Mouse (Mus musculus) limb, embryonic 15.5 days (tissue): Measurements from ENCODE around the gene Psenen. TPM values are rescaled to one million over a fixed set of nuclear protein-coding genes. Genes with fewer than 3 reads are reported as not detected.

Experiments
- ATAC-seq: fragments of 200-750 bp; cut with Nextera tagmentation; 2 replicates; pipeline ENCODE4 v1.8.0; 2017; ENCODE audit warnings: low read depth, moderate TSS enrichment; ENCODE audit not compliant: insufficient number of reproducible peaks, low FRiP score, low TSS enrichment
- H3K27ac ChIP-seq: fragments of 300-500 bp; sonication (generic); 2 replicates; pipeline ENCODE4 v1.5.1; 2015; ENCODE audit warnings: moderate library complexity, mild to moderate bottlenecking, inconsistent platforms
- H3K27me3 ChIP-seq: fragments of 300-500 bp; sonication (generic); 2 replicates; pipeline ENCODE4 v1.6.1; 2015; ENCODE audit warnings: inconsistent platforms
- H3K36me3 ChIP-seq: fragments of 300-500 bp; sonication (generic); 2 replicates; pipeline ENCODE4 v1.6.1; 2015; ENCODE audit warnings: inconsistent platforms
- H3K4me1 ChIP-seq: fragments of 300-500 bp; sonication (generic); 2 replicates; pipeline ENCODE4 v1.6.1; 2015; ENCODE audit warnings: inconsistent platforms
- H3K4me2 ChIP-seq: fragments of 300-500 bp; sonication (generic); 2 replicates; pipeline ENCODE4 v1.6.1; 2015; ENCODE audit warnings: mild to moderate bottlenecking, inconsistent platforms
- H3K4me3 ChIP-seq: fragments of 300-500 bp; sonication (generic); 2 replicates; pipeline ENCODE4 v1.5.1; 2015; ENCODE audit warnings: mild to moderate bottlenecking, inconsistent platforms
- H3K9ac ChIP-seq: fragments of 300-500 bp; sonication (generic); 2 replicates; pipeline ENCODE4 v1.6.1; 2015; ENCODE audit warnings: inconsistent platforms
- H3K9me3 ChIP-seq: fragments of 300-500 bp; sonication (generic); 2 replicates; pipeline ENCODE4 v1.6.1; 2016; ENCODE audit warnings: inconsistent platforms
- WGBS: fragments of 180-500 bp; shearing (Covaris S2); methylation state at CpG from one replicate; pipeline ENCODE4 v1.1.7; 2015; 5-methylcytosine and 5-hydroxymethylcytosine counted together
- polyA plus RNA-seq: library from polyadenylated mRNA; unstranded; fragments of >200 nt; fragmentation: Nextera tagmentation; extraction: Ambion mirVana; gene quantifications from 2 replicates; pipeline ENCODE4 v1.2.1, GENCODE M21; 2015

The Psenen gene
- polyA plus RNA-seq, 1 experiment from 2014 or later = 146 TPM

DNA sequence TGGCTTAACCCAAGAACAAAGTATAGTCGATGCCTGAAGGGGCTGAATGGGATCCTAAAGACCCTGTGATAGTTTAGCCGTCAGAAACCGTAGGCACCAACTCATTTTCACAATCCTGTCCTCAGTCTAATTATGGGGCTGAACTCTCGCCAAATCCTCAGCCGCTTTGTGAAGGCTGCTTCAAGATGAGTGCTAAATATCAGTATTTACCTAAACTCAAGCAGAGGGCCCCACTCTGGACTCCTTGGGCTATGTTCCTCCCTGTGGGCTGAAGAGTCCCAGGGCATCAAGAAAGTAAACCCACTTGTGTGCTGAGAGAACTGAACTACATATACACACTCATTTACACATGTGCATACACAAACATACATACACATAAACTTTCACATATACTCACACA, 33.4 kb upstream of the Psenen start:
- Histone ChIP-seq H3K4me1 (no peaks in the 10 kb centered on the region), H3K27ac (no peak overlapping the region), H3K9me3 (no peaks in the 10 kb centered on the region), H3K9ac (no peak overlapping the region), H3K4me2 (no peak overlapping the region), H3K4me3 (no peak overlapping the region), H3K36me3 (no peaks in the 10 kb centered on the region), H3K27me3 (0 out of 2 replicates have a peak, but pooled peaks cover 7% of the 10 kb centered on the region)
- no peak for ATAC-seq
- WGBS = 62% methylated on average over 5 of the region's 5 CpGs

DNA sequence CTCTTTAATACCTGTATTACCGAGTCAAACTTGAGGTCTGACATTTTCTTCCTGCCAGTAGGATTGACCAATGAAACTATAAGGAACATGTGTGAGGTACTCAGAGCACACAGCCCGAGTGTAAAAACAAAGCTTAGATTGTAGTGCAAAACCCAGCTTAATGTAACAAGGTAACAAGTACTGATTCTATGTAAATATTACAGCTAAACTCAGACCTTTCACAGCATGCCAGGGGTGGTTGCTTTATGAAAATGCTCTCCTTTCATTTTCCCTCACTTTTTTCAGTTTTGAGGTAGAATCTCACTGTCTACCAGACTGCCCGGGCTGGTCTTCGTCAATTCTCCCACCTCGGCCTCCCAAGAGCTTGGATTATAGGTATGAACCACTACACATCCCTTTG, 32.7 kb upstream of the Psenen start:
- no peaks in the 10 kb centered on the region for H3K36me3 ChIP-seq
- no peak overlapping the region for H3K4me3 ChIP-seq
- 0 out of 2 replicates have a peak, but pooled peaks cover 7% of the 10 kb centered on the region for H3K27me3 ChIP-seq
- H3K4me1 ChIP-seq = no peaks in the 10 kb centered on the region
- ATAC-seq = no peak
- H3K9ac ChIP-seq = no peak overlapping the region
- H3K9me3 ChIP-seq = no peaks in the 10 kb centered on the region
- H3K4me2 ChIP-seq = no peak overlapping the region
- no peak overlapping the region for H3K27ac ChIP-seq
- 72% methylated on average over 5 of the region's 5 CpGs for WGBS

DNA sequence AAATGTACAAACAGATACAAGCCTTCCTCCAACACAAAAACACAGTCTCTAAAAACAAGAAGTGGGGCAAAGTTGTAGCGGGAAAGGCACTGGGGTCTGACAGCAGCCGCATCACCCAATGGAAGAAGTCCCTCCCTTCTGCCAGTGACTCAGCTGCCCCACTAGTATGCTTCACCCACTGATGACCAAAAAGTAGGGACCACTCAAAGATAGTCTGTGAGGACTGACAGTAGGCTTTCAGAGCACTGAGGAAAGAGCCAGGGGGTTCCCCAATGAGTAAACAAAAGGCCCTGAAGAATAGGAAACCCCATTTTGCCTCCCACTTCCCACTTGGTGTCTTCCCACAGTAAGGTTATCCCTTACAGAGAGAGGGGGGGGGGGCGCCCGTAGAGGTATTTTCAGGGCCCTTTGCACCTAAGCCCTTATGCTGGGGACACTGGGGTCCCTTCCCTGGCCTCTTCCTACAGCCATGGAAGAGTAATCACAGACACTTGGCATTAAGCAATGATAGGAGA, 31.1 kb upstream of the Psenen start:
- Histone ChIP-seq H3K27me3 (0 out of 2 replicates have a peak, but pooled peaks cover 7% of the 10 kb centered on the region), H3K4me2 (no peak overlapping the region), H3K4me3 (no peak overlapping the region), H3K4me1 (peaks cover 10% of the 10 kb centered on the region), H3K9me3 (no peaks in the 10 kb centered on the region), H3K9ac (no peak overlapping the region), H3K27ac (no peak overlapping the region), H3K36me3 (no peaks in the 10 kb centered on the region)
- WGBS = 56% methylated on average over 4 of the region's 4 CpGs
- no peak for ATAC-seq

DNA sequence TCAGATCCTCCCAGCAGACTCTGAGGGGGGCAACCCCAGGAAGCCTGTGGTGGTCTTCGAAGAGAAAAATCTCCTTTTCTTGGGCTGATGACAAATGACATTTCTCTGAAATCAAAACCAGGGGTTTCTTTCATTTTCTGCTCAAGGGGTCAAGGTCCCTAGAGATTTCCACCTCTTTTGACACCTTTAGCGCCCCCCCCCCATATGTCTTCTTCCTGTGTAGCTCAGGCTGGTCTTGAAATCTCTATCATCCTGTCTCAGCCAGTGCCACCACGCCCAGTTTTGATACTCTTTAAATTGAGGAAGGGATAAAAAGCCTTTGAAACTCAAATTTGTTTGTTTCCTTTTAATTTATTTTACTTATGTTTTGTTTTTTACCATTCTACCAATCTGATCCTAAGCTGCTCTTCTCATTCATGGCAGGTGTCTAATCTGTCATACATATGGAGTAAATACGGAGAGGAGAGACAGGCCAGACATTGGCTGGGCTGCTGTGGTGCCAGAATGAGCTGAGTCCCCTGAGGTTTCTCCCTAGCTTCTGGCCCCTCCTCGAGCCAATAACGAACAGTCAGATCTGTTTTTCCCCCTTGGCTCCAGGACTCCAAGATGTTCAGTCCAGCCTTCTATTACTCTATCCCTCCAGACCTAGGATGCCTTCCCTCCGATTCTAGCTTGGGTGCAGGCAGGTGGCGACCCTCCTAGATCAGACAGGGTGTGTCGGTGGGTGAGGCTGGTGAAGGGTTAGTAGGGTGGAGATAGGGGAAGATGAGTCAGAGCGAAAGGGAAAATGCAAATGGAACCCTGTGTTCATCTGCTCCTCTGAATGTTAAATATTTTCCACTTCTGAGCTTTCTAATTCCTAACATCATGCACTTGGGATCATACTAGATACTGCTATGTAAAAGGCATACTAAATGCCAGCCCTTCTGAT, 30.4 kb upstream of the Psenen start:
- Histone ChIP-seq H3K27ac (no peak overlapping the region), H3K4me1 (peaks cover 11% of the 10 kb centered on the region), H3K9me3 (no peaks in the 10 kb centered on the region), H3K36me3 (no peaks in the 10 kb centered on the region), H3K27me3 (0 out of 2 replicates have a peak, but pooled peaks cover 7% of the 10 kb centered on the region), H3K4me3 (no peak overlapping the region), H3K9ac (no peak overlapping the region), H3K4me2 (no peak overlapping the region)
- no peak for ATAC-seq
- WGBS = 75% methylated on average over 10 of the region's 10 CpGs

DNA sequence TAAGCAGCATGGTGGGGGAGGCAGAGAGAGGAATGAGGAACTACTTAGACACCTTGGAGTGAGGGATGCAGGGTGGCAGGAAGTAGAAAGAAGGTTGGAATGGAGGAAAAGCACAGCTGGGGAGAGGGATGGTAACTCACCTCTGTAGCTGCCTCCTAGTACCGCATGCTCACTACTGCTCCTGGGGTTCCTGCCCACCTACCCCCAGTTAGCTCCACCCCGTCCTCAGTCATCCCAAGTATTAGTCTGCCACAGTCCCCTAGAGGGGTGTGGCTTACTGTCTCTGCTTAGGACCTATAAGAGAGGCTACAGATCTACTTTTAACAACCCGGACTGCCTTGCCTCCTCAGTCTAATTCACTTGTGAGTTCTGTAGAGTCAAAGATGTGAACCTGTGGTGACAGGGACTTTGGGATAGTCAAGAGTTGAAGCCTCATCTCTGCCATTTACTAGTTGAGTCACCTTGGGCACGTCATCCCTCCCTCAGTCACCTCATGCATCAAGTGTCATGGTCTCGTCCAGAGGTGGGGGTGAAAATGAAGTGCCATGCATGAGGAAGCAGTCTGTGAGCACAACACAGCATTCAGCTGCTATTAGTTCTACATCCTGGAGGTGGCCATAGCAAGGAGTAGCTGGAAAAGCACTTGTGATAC, 29.5 kb upstream of the Psenen start:
- no peak for ATAC-seq
- Histone ChIP-seq H3K4me1 (peaks cover 11% of the 10 kb centered on the region), H3K4me3 (no peak overlapping the region), H3K9me3 (no peaks in the 10 kb centered on the region), H3K36me3 (no peaks in the 10 kb centered on the region), H3K27ac (no peak overlapping the region), H3K9ac (no peak overlapping the region), H3K27me3 (0 out of 2 replicates have a peak, but pooled peaks cover 7% of the 10 kb centered on the region), H3K4me2 (no peak overlapping the region)
- WGBS = 37% methylated on average over 5 of the region's 5 CpGs

DNA sequence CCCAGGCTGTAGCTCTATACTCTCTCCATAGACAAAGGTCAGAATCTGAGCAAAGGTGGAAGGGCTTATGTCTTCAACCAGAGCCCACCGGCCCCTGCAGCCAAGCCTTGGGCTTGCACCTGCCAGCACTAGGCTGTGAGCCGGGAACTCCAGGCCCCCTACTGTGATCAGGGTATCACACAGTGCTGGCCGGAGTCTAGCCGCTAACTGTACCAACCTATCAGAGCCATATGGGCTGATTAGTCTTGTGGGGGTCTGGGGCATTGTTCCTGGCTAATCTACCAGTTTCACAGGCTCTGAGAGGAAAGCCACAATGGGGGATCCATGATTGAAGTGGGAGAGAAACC, 28.2 kb upstream of the Psenen start:
- H3K27ac ChIP-seq = no peak overlapping the region
- no peak for ATAC-seq
- 0 out of 2 replicates have a peak overlapping the region, but pooled peaks have one; percentile 10 for H3K9ac ChIP-seq
- peaks cover 22% of the 10 kb centered on the region for H3K4me1 ChIP-seq
- no peak overlapping the region for H3K4me2 ChIP-seq
- peaks cover 1% of the 10 kb centered on the region; the same call in 1 of the 2 replicates for H3K36me3 ChIP-seq
- no peaks in the 10 kb centered on the region for H3K9me3 ChIP-seq
- H3K4me3 ChIP-seq = no peak overlapping the region
- 0 out of 2 replicates have a peak, but pooled peaks cover 7% of the 10 kb centered on the region for H3K27me3 ChIP-seq
- 49% methylated on average over 4 of the region's 4 CpGs for WGBS

DNA sequence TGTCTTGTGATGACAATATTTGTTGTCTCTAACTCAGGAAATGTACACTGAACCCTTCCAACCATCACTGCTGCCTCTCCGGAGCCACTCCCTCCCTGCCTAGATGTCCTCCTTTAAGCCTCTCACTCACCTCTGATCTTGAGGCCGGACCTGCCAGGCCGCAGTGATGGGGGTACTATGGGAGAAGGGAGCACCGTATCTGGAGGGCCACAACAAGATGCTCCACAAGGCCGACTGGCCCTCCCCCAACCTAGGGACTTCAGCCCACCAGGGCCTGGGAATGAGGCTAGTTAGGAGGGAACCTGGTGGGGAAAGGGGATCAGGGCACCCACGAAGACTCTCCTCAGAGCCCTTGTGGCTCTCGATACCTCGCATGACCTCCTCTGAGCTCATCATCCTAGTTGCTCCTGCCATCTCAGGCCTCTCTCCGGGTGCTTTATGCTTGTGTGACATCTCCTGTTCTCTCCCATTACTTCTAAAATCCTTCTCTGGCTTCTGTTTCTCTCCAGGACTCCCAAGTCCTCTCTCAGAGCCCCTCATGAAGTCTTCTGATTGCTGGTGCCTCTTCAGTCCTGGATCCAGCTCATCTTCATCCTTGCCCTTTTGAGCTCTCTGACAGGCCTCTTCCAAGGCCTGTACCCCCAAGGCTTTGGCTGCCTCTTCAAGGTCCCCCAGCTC, 27.6 kb upstream of the Psenen start:
- 85% methylated on average over 9 of the region's 9 CpGs for WGBS
- H3K4me3 ChIP-seq = no peak overlapping the region
- H3K9me3 ChIP-seq = no peaks in the 10 kb centered on the region
- peaks cover 5% of the 10 kb centered on the region; the same call in 1 of the 2 replicates for H3K36me3 ChIP-seq
- 0 out of 2 replicates have a peak, but pooled peaks cover 7% of the 10 kb centered on the region for H3K27me3 ChIP-seq
- peaks cover 25% of the 10 kb centered on the region for H3K4me1 ChIP-seq
- H3K27ac ChIP-seq = no peak overlapping the region
- no peak overlapping the region for H3K4me2 ChIP-seq
- 0 out of 2 replicates have a peak overlapping the region, but pooled peaks have one; percentile 10 for H3K9ac ChIP-seq
- ATAC-seq = no peak

DNA sequence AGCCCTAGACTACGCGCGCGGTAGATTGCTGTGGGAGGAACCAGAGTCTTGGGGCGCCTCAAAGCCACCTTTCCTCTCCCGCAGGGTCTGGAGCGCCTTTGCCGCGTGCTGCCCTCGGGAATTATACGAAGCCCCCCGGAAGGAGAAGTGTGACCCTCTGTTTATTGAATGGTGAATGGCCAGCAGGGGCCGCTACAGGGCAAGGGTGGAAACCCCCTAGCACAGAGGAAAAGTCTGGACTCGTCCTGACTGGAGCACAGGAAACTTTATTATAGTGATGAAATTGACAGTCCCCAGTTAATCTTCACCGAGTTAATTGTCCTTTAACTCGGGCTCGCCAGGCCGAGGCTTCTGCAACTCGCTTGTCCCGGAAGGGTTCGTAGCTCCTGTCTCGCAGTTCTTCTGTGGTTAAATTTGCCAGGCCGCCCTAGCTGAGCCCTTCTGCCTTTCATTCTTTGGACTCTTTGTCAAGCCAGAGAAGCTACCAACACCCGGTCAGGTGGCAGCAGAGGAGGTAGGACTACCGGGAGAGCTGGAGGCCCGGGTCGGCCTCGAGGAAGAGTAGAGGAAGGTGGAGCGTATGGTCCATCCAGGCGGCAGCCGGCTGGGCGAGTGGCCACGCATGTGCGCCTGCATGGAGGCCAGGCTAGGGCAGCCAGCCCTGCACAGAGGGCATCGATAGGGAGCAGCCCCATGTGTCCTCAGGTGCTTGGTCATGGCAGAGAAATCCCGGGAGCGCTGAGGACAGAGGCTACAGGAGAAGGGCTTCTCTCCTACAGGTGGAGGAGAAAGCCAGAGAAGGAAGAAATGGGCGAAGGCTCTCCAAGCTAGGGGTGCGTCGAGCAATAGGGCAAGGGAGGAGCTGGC, 26.2 kb upstream of the Psenen start:
- Histone ChIP-seq H3K9ac (peak overlapping the region; percentile 99; the same call in 1 of the 2 replicates), H3K4me1 (peaks cover 27% of the 10 kb centered on the region), H3K9me3 (no peaks in the 10 kb centered on the region), H3K27me3 (0 out of 2 replicates have a peak, but pooled peaks cover 3% of the 10 kb centered on the region), H3K4me3 (peak overlapping the region; percentile 96), H3K36me3 (peaks cover 19% of the 10 kb centered on the region), H3K4me2 (peak overlapping the region; percentile 77), H3K27ac (peak overlapping the region; percentile 94)
- 25% methylated on average over 39 of the region's 40 CpGs for WGBS
- peak; percentile 42 for ATAC-seq

DNA sequence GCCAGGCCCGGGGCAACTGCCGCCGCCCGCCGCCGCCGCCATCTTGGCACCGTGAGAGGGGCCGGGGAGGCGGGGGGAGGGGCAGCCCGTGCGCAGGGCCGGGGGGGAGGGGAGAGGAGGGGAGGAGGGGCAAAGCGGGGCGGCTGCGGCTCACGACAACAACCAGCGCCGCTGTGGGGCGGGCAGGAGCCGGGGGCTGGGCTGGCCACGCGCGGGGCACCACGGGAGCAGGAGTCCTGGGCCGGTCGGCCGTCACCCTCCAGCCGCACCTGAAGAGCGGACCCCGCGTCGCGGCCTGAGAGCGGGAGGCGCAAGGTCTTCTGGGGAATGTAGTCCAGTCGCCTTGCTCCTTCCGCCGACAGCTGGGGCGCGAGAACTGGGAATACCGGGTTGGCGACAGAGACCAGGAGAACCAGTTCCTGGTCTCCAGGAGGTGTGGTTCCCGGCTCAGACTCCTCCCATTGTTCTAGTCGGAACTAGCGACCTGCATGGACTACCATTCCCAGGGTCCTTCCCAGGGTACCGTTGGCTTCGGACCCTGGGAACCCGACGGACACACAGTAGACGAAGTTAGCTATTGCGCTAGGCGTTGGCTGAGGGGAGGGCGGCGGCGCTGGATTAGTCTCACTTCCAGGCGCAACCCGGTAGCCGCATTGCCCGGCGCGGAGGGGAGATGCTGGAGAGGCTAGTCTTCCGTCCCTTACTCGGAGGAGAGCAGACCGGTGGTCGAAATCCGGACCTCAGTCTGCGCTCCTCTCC, 25.4 kb upstream of the Psenen start, which contains the start of gene Kmt2b:
Kmt2b (minus strand) TSS at position 51 of the 759 bp plus-strand sequence.
- Histone ChIP-seq H3K9me3 (no peaks in the 10 kb centered on the region), H3K9ac (peak within 1 kb of the TSS; percentile 99), H3K27ac (peak within 1 kb of the TSS; percentile 94), H3K4me2 (peak within 1 kb of the TSS; percentile 87), H3K4me3 (peak within 1 kb of the TSS; percentile 96), H3K4me1 (peaks cover 27% of the 10 kb centered on the region), H3K36me3 (peaks cover 27% of the 10 kb centered on the region), H3K27me3 (no peaks in the 10 kb centered on the region)
- under 1% methylated on average over 51 of the region's 68 CpGs for WGBS
- ATAC-seq = peak; percentile 96
